Comparison of ENCODE assay signal across 24 mouse cellular contexts in genomic region chr9:51015732-51016131, GRCm38 (mm10). TPM values are rescaled to one million over a fixed set of nuclear protein-coding genes. Genes with fewer than 3 reads are reported as not detected.
DNase-seq lines count a peak whose midpoint lies in the region; ATAC-seq and TF ChIP-seq lines count a peak whose summit lies in the region.
"Had no signal": no experiment of that assay in that cellular context is flagged by ENCODE, and none has a peak within 500 bp of the region (broad histone marks: within the 10 kb centered on the region; RNA-seq: fewer than 3 reads in every experiment).

No protein-coding gene starts in this region.

- peak; percentile 22 for DNase-seq in CD4-positive, CD25-positive, alpha-beta regulatory T cell, adult 2 months (ENCODE audit: low read depth, low spot score)
- no peak for DNase-seq in heart, postnatal 0 days (ENCODE audit: low spot score)
- DNase-seq in heart, postnatal 25 days (ENCODE audit: low spot score), result no peak
- DNase-seq in MEL (ENCODE audit: low read depth, low spot score) (peak; percentile 74), adipocyte (ENCODE audit: low spot score) (no peak)
- DNase-seq in testis, postnatal 14 days (ENCODE audit: low spot score), result no peak
- DNase-seq: cerebellum, adult 2 months; gastrocnemius, adult 2 months; kidney, postnatal 4 days; layer of hippocampus, adult 9-11 months; lung, postnatal 14 days had no signal

- no peaks in the 10 kb centered on the region for H3K9me3 ChIP-seq in heart, postnatal 0 days (replicated peaks; ENCODE audit: control insufficient read depth, low read length)
- no peaks in the 10 kb centered on the region for H3K9me3 ChIP-seq in MEL (replicated peaks; ENCODE audit: insufficient read depth, low read length)
- H3K9me3 ChIP-seq in intestine, embryonic 16.5 days (ENCODE audit: control insufficient read depth, low read length), result no peaks in the 10 kb centered on the region
- H3K9me3 ChIP-seq: forebrain, embryonic 10.5 days; heart, embryonic 13.5 days; stomach, embryonic 15.5 days had no signal

- no peak for ATAC-seq in CD4-positive, CD25-positive, alpha-beta regulatory T cell, adult 4 months
- ATAC-seq in heart, postnatal 0 days (ENCODE audit: insufficient read depth, low read depth), result 0 out of 2 replicates have a peak, but pooled peaks have one; percentile 24
- 0 out of 2 replicates have a peak, but pooled peaks have one; percentile 26 for ATAC-seq in intestine, embryonic 16.5 days

- no peak overlapping the region for H3K27ac ChIP-seq in heart, postnatal 0 days (ENCODE audit: low read depth)
- H3K27ac ChIP-seq in MEL (ENCODE audit: control insufficient read depth, low read depth, low read length), result peak overlapping the region; percentile 34; the same call in 1 of the 2 replicates
- no peak overlapping the region for H3K27ac ChIP-seq in intestine, embryonic 16.5 days (ENCODE audit: low read length)
- H3K27ac ChIP-seq: forebrain, embryonic 10.5 days; gastrocnemius, adult 2 months; heart, embryonic 13.5 days; left cerebral cortex, adult 2 months; stomach, embryonic 15.5 days had no signal

- H3K4me1 ChIP-seq in heart, postnatal 0 days (ENCODE audit: control insufficient read depth, insufficient read depth), result 0 out of 2 replicates have a peak, but pooled peaks cover 5% of the 10 kb centered on the region
- peaks cover 6 to 14% of the 10 kb centered on the region in 2 experiments for H3K4me1 ChIP-seq in MEL (ENCODE audit: control insufficient read depth in 1 of 2, insufficient read depth in 2 of 2, low read length in 2 of 2)
- no peaks in the 10 kb centered on the region for H3K4me1 ChIP-seq in intestine, embryonic 16.5 days (ENCODE audit: control insufficient read depth, insufficient read depth, low read length)
- H3K4me1 ChIP-seq: forebrain, embryonic 10.5 days; stomach, embryonic 15.5 days had no signal

- no peak overlapping the region for H3K9ac ChIP-seq in heart, postnatal 0 days (replicated peaks; ENCODE audit: low read depth, low read length)
- H3K9ac ChIP-seq in MEL (ENCODE audit: control insufficient read depth, low read depth, low read length, poor library complexity, severe bottlenecking), result no peak overlapping the region
- no peak overlapping the region for H3K9ac ChIP-seq in intestine, embryonic 16.5 days (ENCODE audit: low read depth, low read length)
- H3K9ac ChIP-seq: heart, embryonic 13.5 days; stomach, embryonic 15.5 days had no signal

- no peak for TF ChIP-seq EP300 in heart, postnatal 0 days (IDR thresholded peaks at IDR 0.05; ENCODE audit: low read depth)
- peak; percentile 85 for TF ChIP-seq EP300 in MEL (IDR thresholded peaks at IDR 0.05; ENCODE audit: low read depth in 1 of 2, low read length in 2 of 2)

- no peak for TF ChIP-seq CTCF in heart, postnatal 0 days (IDR thresholded peaks at IDR 0.05; ENCODE audit: low read depth)
- no peak for TF ChIP-seq CTCF in MEL (IDR thresholded peaks at IDR 0.05 in 2 of 3, conservative IDR thresholded peaks at IDR 0.05 in 1 of 3; ENCODE audit: control insufficient read depth in 1 of 3, insufficient read depth in 1 of 3, low read depth in 2 of 3, low read length in 3 of 3, poor library complexity in 1 of 3, severe bottlenecking in 1 of 3)

- no peaks in the 10 kb centered on the region for H3K36me3 ChIP-seq in heart, postnatal 0 days (replicated peaks; ENCODE audit: control insufficient read depth, insufficient read depth, low read length)
- H3K36me3 ChIP-seq in MEL (ENCODE audit: control insufficient read depth in 1 of 2, insufficient read depth in 2 of 2, low read length in 2 of 2), result peaks cover 0 to 19% of the 10 kb centered on the region in 2 experiments; a peak in 2 of 4 replicates
- no peaks in the 10 kb centered on the region for H3K36me3 ChIP-seq in intestine, embryonic 16.5 days (ENCODE audit: control insufficient read depth, insufficient read depth, low read length)
- H3K36me3 ChIP-seq: forebrain, embryonic 10.5 days; heart, embryonic 13.5 days; stomach, embryonic 15.5 days had no signal

- TF ChIP-seq POLR2A in MEL (IDR thresholded peaks at IDR 0.05; ENCODE audit: control insufficient read depth in 1 of 2, insufficient read depth in 1 of 2, low read depth in 1 of 2, low read length in 2 of 2, poor library complexity in 1 of 2), result no peak

- H3K4me3 ChIP-seq in heart, postnatal 0 days (ENCODE audit: low read depth, low read length), result no peak overlapping the region
- H3K4me3 ChIP-seq in MEL (ENCODE audit: control insufficient read depth in 1 of 2, insufficient read depth in 1 of 2, low read depth in 2 of 2, low read length in 2 of 2), result no peak overlapping the region
- no peak overlapping the region for H3K4me3 ChIP-seq in intestine, embryonic 16.5 days (ENCODE audit: low read length)
- H3K4me3 ChIP-seq: forebrain, embryonic 10.5 days; gastrocnemius, adult 2 months; heart, embryonic 13.5 days; left cerebral cortex, adult 2 months; stomach, embryonic 15.5 days had no signal

- intact Hi-C loops in heart, postnatal 25 days (cut with DNase I), result no loop called here

- TF ChIP-seq RAD21 in MEL (IDR thresholded peaks at IDR 0.05; ENCODE audit: low read depth, low read length), result no peak

- H3K27me3 ChIP-seq in heart, postnatal 0 days (ENCODE audit: control insufficient read depth, insufficient read depth, low read length), result no peaks in the 10 kb centered on the region
- no peaks in the 10 kb centered on the region for H3K27me3 ChIP-seq in MEL (ENCODE audit: control insufficient read depth in 1 of 2, insufficient read depth in 2 of 2, low read length in 2 of 2)
- no peaks in the 10 kb centered on the region for H3K27me3 ChIP-seq in intestine, embryonic 16.5 days (replicated peaks; ENCODE audit: control insufficient read depth, insufficient read depth, low read length)
- H3K27me3 ChIP-seq: heart, embryonic 13.5 days; stomach, embryonic 15.5 days had no signal

- 4% methylated on average over 4 of the region's 4 CpGs for WGBS in heart, postnatal 0 days
- WGBS in intestine, embryonic 16.5 days, result 29% methylated on average over 4 of the region's 4 CpGs

- no peak overlapping the region for H3K4me2 ChIP-seq in heart, postnatal 0 days (ENCODE audit: low read depth, low read length)
- H3K4me2 ChIP-seq in intestine, embryonic 16.5 days (ENCODE audit: low read depth, low read length), result no peak overlapping the region
- H3K4me2 ChIP-seq: heart, embryonic 13.5 days; liver, embryonic 11.5 days; stomach, embryonic 15.5 days had no signal

- no peaks in the 10 kb centered on the region for H3K79me2 ChIP-seq in MEL (ENCODE audit: control insufficient read depth, insufficient read depth, low read length, poor library complexity)

TF ChIP-seq in MEL, 35 proteins besides CTCF, POLR2A, EP300 and RAD21:
- TF ChIP-seq MXI1 (IDR thresholded peaks at IDR 0.05; ENCODE audit: low read depth, low read length) (0 out of 2 replicates have a peak, but pooled peaks have one; percentile 22), UBTF (IDR thresholded peaks at IDR 0.05; ENCODE audit: borderline replicate concordance, insufficient read depth, low read depth, low read length) (no peak), GABPA (IDR thresholded peaks at IDR 0.05; ENCODE audit: low read depth, low read length) (no peak), TCF12 (IDR thresholded peaks at IDR 0.05; ENCODE audit: low read depth, low read length) (peak; percentile 30; the same call in 1 of the 2 replicates), ETS1 (IDR thresholded peaks at IDR 0.05; ENCODE audit: low read depth, low read length) (peak; percentile 77), MAZ (IDR thresholded peaks at IDR 0.05; ENCODE audit: low read depth, low read length) (no peak), GATA1 (IDR thresholded peaks at IDR 0.05; ENCODE audit: low read depth, low read length) (peak; percentile 71), SIN3A (IDR thresholded peaks at IDR 0.05; ENCODE audit: low read length) (peak; percentile 22; the same call in 1 of the 2 replicates), MYB (IDR thresholded peaks at IDR 0.05; ENCODE audit: low read depth, low read length) (peak; percentile 51; the same call in 1 of the 2 replicates), JUND (IDR thresholded peaks at IDR 0.05; ENCODE audit: low read depth, low read length) (peak; percentile 92), ZC3H11A (IDR thresholded peaks at IDR 0.05; ENCODE audit: low read depth, low read length) (no peak)

RNA-seq across cellular contexts. Expression of gene Sik2, which starts 6.9 kb away (rescaled TPM):
- 10 to 100 TPM; 18.9 to 22.2 TPM for polyA plus RNA-seq in CD4-positive, CD25-positive, alpha-beta regulatory T cell, adult 4 months (2017; shearing (Covaris generic))
- 23.9 and 40.9 TPM in 2 replicates for total RNA-seq in heart, postnatal 0 days (2014; rRNA removed; ENCODE audit: low replicate concordance)
- polyA plus RNA-seq in heart, postnatal 0 days (2015; fragmentation: Nextera tagmentation; extraction: Ambion mirVana), result 7.0 and 9.1 TPM in 2 replicates
- total RNA-seq in heart, postnatal 25 days (2021), result 10 to 100 TPM; 22.1 to 25.3 TPM
- 7.5 and 11.0 TPM in 2 replicates for total RNA-seq in MEL (2012; rRNA removed)
- 10 to 100 TPM in 1 of 2 experiments, not detected in 1; 12.1 TPM for polyA plus RNA-seq in MEL (2012; ENCODE audit: insufficient read depth in 1 of 2, insufficient read length in 2 of 2, low read depth in 1 of 2, low replicate concordance in 2 of 2, missing spikeins in 1 of 2)
- polyA plus RNA-seq in intestine, embryonic 16.5 days (2015; fragmentation: Nextera tagmentation; extraction: Ambion mirVana), result 12.7 and 13.6 TPM in 2 replicates

RNA-seq across cellular contexts. Expression of gene Btg4, which starts 45.0 kb away (rescaled TPM):
- polyA plus RNA-seq in CD4-positive, CD25-positive, alpha-beta regulatory T cell, adult 4 months (2017; shearing (Covaris generic)), result not detected
- total RNA-seq in heart, postnatal 0 days (2014; rRNA removed; ENCODE audit: low replicate concordance), result not detected in 2 replicates
- polyA plus RNA-seq in heart, postnatal 0 days (2015; fragmentation: Nextera tagmentation; extraction: Ambion mirVana), result not detected in 2 replicates
- total RNA-seq in heart, postnatal 25 days (2021), result not detected
- total RNA-seq in MEL (2012; rRNA removed), result not detected in 2 replicates
- polyA plus RNA-seq in MEL (2012; ENCODE audit: insufficient read depth in 1 of 2, insufficient read length in 2 of 2, low read depth in 1 of 2, low replicate concordance in 2 of 2, missing spikeins in 1 of 2), result not detected
- polyA plus RNA-seq in intestine, embryonic 16.5 days (2015; fragmentation: Nextera tagmentation; extraction: Ambion mirVana), result not detected in 2 replicates
- total RNA-seq: gastrocnemius, adult 2 months; hematopoietic stem cell, adult 5-6 weeks; left cerebral cortex, adult 2 months; megakaryocyte-erythroid progenitor cell, adult 5-6 weeks; midbrain, postnatal 0 days had no signal
- polyA plus RNA-seq: cerebellum, adult 2 months; forebrain, embryonic 10.5 days; gonadal fat pad, adult 2 months; heart, embryonic 13.5 days; kidney, embryonic 14.5 days; limb, embryonic 11.5 days; liver, embryonic 11.5 days; midbrain, postnatal 0 days; stomach, embryonic 15.5 days had no signal

Comparison
In these comparisons a context has a peak if more than half of its experiments do, and no peak if none do; other contexts are left out.
1. DNase-seq: peak in CD4-positive, CD25-positive, alpha-beta regulatory T cell, adult 2 months (single experiment) and MEL (single experiment); none in heart, postnatal 0 days (single experiment), heart, postnatal 25 days (single experiment), testis, postnatal 14 days (single experiment) and adipocyte (single experiment).